Mouse (Mus musculus) left cerebral cortex, adult 6 months (tissue): ENCODE data around the gene Armc12. TPM values are rescaled to one million over a fixed set of nuclear protein-coding genes. Genes with fewer than 3 reads are reported as not detected.

Experiments
- long read RNA-seq, 2 experiments: library from polyadenylated mRNA; unstranded; transcript quantifications; one replicate each; pipeline ENCODE4 v2.0.0; 2019 to 2020
- polyA plus RNA-seq: library from polyadenylated mRNA; unstranded; fragments of <200 nt; fragmentation: Nextera tagmentation; gene quantifications from 2 replicates; pipeline ENCODE4 v1.2.3, GENCODE M21; 2021

The Armc12 gene
- not detected in 2 replicates for polyA plus RNA-seq
- long read RNA-seq, experiment 1, result 0 reads
- long read RNA-seq, experiment 2, result 0 reads

GRCm38 (mm10) chr17:28530506-28530905 is at the start of gene Armc12:
Gene Armc12 (plus strand): TSS chr17:28530806.

GRCm38 (mm10) chr17:28517441-28517955 is 13.1 kb upstream of the Armc12 start, which contains the start of gene Fkbp5:
Gene Fkbp5 (minus strand): TSS chr17:28517527.

GRCm38 (mm10) chr17:28549111-28549510 is 18.5 kb downstream of the Armc12 start, which contains the start of gene Clpsl2:
Gene Clpsl2 (plus strand): TSS chr17:28549411.

GRCm38 (mm10) chr17:28560598-28560997 is 30.0 kb downstream of the Armc12 start, which contains the start of gene Clps:
Gene Clps (minus strand): TSS chr17:28560766.

GRCm38 (mm10) chr17:28575244-28576125 is 44.9 kb downstream of the Armc12 start, which contains the start of gene Lhfpl5:
Gene Lhfpl5 (plus strand): TSS chr17:28575641.

Other genes with a start within 250 kb of the Armc12 start
- gene Fance, start 217.3 kb upstream of the Armc12 start, polyA plus RNA-seq, result 17.7 and 21.5 TPM in 2 replicates
- gene Rpl10a, start 202.3 kb upstream of the Armc12 start, polyA plus RNA-seq, result 892 and 964 TPM in 2 replicates
- 0.24 TPM in 1 of 2 replicates, not detected in the other for gene Tead3, start 180.0 kb upstream of the Armc12 start, polyA plus RNA-seq
- 0.23 TPM in 1 of 2 replicates, not detected in the other for gene Tulp1, start 165.6 kb upstream of the Armc12 start, polyA plus RNA-seq
- gene Fkbp5, start 13.3 kb upstream of the Armc12 start, polyA plus RNA-seq, result 3.2 and 4.0 TPM in 2 replicates
- not detected in 2 replicates for gene Clpsl2, start 18.6 kb downstream of the Armc12 start, polyA plus RNA-seq
- not detected in 2 replicates for gene Clps, start 30.0 kb downstream of the Armc12 start, polyA plus RNA-seq
- gene Lhfpl5, start 44.8 kb downstream of the Armc12 start, polyA plus RNA-seq, result 4.6 and 6.6 TPM in 2 replicates
- gene Srpk1, start 91.9 kb downstream of the Armc12 start, polyA plus RNA-seq, result 50.2 and 68.8 TPM in 2 replicates
- gene Slc26a8, start 159.4 kb downstream of the Armc12 start, polyA plus RNA-seq, result 1.4 and 1.9 TPM in 2 replicates
- gene Mapk14, start 160.5 kb downstream of the Armc12 start, polyA plus RNA-seq, result 11.9 and 30.3 TPM in 2 replicates
- not detected in 2 replicates for gene AC170998.1, start 195.3 kb downstream of the Armc12 start, polyA plus RNA-seq
- gene Mapk13, start 238.5 kb downstream of the Armc12 start, polyA plus RNA-seq, result 1.3 and 1.4 TPM in 2 replicates